Mouse (Mus musculus): ENCODE results near the gene Rit1.

- TF ChIP-seq POLR2A (IDR thresholded peaks at IDR 0.05; ENCODE audit: borderline replicate concordance, extremely low read depth, insufficient read depth, insufficient read length, poor library complexity, severe bottlenecking), result no peak
- TF ChIP-seq CTCF (IDR thresholded peaks at IDR 0.05; ENCODE audit: borderline replicate concordance, extremely low read depth, insufficient read depth, insufficient read length), result no peak
These were observed 21.1 kb upstream of the Rit1 start for GRCm38 (mm10) chr3:88695545-88695944.
